Mouse (Mus musculus) intestine, postnatal 0 days (tissue): ENCODE measurements around the gene Dtx4. TPM values are rescaled to one million over a fixed set of nuclear protein-coding genes. Genes with fewer than 3 reads are reported as not detected.

Experiments used
- ATAC-seq: fragments of 200-750 bp; cut with Nextera tagmentation; 2 replicates; pipeline ENCODE4 v1.8.0; 2017; ENCODE audit warnings: mild to moderate bottlenecking, moderate TSS enrichment, moderate library complexity
- H3K27ac ChIP-seq: fragments of 300-500 bp; sonication (generic); 2 replicates; pipeline ENCODE4 v1.5.1; 2014; ENCODE audit warnings: mild to moderate bottlenecking, low read depth, low read length, moderate library complexity
- H3K27me3 ChIP-seq: fragments of 300-500 bp; sonication (generic); replicated peaks from 2 replicates; pipeline ENCODE4 v1.6.1; 2014; ENCODE audit warnings: low read length, mixed read lengths; ENCODE audit not compliant: control insufficient read depth, insufficient read depth
- H3K36me3 ChIP-seq: fragments of 300-500 bp; sonication (generic); 2 replicates; pipeline ENCODE4 v1.6.1; 2014; ENCODE audit warnings: mild to moderate bottlenecking, moderate library complexity; ENCODE audit not compliant: control insufficient read depth, insufficient read depth
- H3K4me1 ChIP-seq: fragments of 300-500 bp; sonication (generic); replicated peaks from 2 replicates; pipeline ENCODE4 v1.6.1; 2014; ENCODE audit warnings: antibody characterized with exemption, low read length, mixed read lengths; ENCODE audit not compliant: control insufficient read depth, insufficient read depth
- H3K4me2 ChIP-seq: fragments of 300-500 bp; sonication (generic); replicated peaks from 2 replicates; pipeline ENCODE4 v1.6.1; 2014; ENCODE audit warnings: low read depth, mild to moderate bottlenecking, moderate library complexity
- H3K4me3 ChIP-seq: fragments of 300-500 bp; sonication (generic); 2 replicates; pipeline ENCODE4 v1.5.1; 2014; ENCODE audit warnings: low read depth, low read length
- H3K9ac ChIP-seq: fragments of 300-500 bp; sonication (generic); 2 replicates; pipeline ENCODE4 v1.6.1; 2014; ENCODE audit warnings: mild to moderate bottlenecking, low read depth, low read length
- H3K9me3 ChIP-seq: fragments of 300-500 bp; sonication (generic); 2 replicates; pipeline ENCODE4 v1.6.1; 2016; ENCODE audit warnings: mixed run types; ENCODE audit not compliant: control insufficient read depth
- CTCF ChIP-seq: sonication (generic); IDR thresholded peaks from 2 replicates; pipeline ENCODE4 v1.5.1; 2016; ENCODE audit warnings: low read depth, mild to moderate bottlenecking, control low read depth, antibody characterized with exemption, moderate library complexity
- WGBS: fragments of 180-500 bp; shearing (Covaris S2); extraction: QIAGEN DNeasy Blood & Tissue Kit; methylation state at CpG from one replicate; pipeline ENCODE4 v1.1.7; 2014; 5-methylcytosine and 5-hydroxymethylcytosine counted together
- polyA plus RNA-seq: library from polyadenylated mRNA; unstranded; fragments of >200 nt; fragmentation: Nextera tagmentation; extraction: Ambion mirVana; gene quantifications from 2 replicates; pipeline ENCODE4 v1.2.1, GENCODE M21; 2015

Dtx4 gene
- polyA plus RNA-seq, 1 experiment from 2014 or later: 4.9 TPM

GRCm38 (mm10) chr19:12466204-12466603 is 35.0 kb downstream of the Dtx4 start:
- Histone ChIP-seq H3K4me2 (no peak overlapping the region), H3K27ac (no peak overlapping the region), H3K9me3 (no peaks in the 10 kb centered on the region), H3K4me1 (no peaks in the 10 kb centered on the region), H3K4me3 (no peak overlapping the region), H3K36me3 (peaks cover 14% of the 10 kb centered on the region), H3K27me3 (no peaks in the 10 kb centered on the region), H3K9ac (no peak overlapping the region)
- TF ChIP-seq CTCF: peak; percentile 97
- ATAC-seq: peak; percentile 31; the same call in 1 of the 2 replicates
- WGBS: 32% methylated on average over 7 of the region's 7 CpGs

- H3K9me3 ChIP-seq: no peaks in the 10 kb centered on the region
- H3K4me1 ChIP-seq: no peaks in the 10 kb centered on the region
- H3K4me2 ChIP-seq: no peak overlapping the region
- H3K36me3 ChIP-seq: peaks cover 14% of the 10 kb centered on the region
- H3K27me3 ChIP-seq: no peaks in the 10 kb centered on the region
- H3K9ac ChIP-seq: no peak overlapping the region
- H3K4me3 ChIP-seq: no peak overlapping the region
- 93% methylated on average over 10 of the region's 10 CpGs for WGBS
- no peak for ATAC-seq
- no peak for TF ChIP-seq CTCF
- no peak overlapping the region for H3K27ac ChIP-seq
Measured at GRCm38 (mm10) chr19:12465530-12466144, 35.6 kb downstream of the Dtx4 start.

GRCm38 (mm10) chr19:12464674-12465073 is 36.6 kb downstream of the Dtx4 start:
- Histone ChIP-seq H3K27ac (no peak overlapping the region), H3K9ac (no peak overlapping the region), H3K4me3 (no peak overlapping the region), H3K4me2 (no peak overlapping the region), H3K4me1 (no peaks in the 10 kb centered on the region), H3K9me3 (no peaks in the 10 kb centered on the region), H3K27me3 (no peaks in the 10 kb centered on the region), H3K36me3 (peaks cover 14% of the 10 kb centered on the region)
- 71% methylated on average over 4 of the region's 4 CpGs for WGBS
- no peak for ATAC-seq
- no peak for TF ChIP-seq CTCF

- no peak for ATAC-seq
- TF ChIP-seq CTCF: no peak
- no peaks in the 10 kb centered on the region for H3K9me3 ChIP-seq
- H3K9ac ChIP-seq: 0 out of 2 replicates have a peak overlapping the region, but pooled peaks have one; percentile 3
- no peak overlapping the region for H3K4me3 ChIP-seq
- H3K36me3 ChIP-seq: peaks cover 10% of the 10 kb centered on the region
- no peaks in the 10 kb centered on the region for H3K27me3 ChIP-seq
- no peak overlapping the region for H3K27ac ChIP-seq
- H3K4me2 ChIP-seq: no peak overlapping the region
- no peaks in the 10 kb centered on the region for H3K4me1 ChIP-seq
- WGBS: 68% methylated on average over 5 of the region's 5 CpGs
Measured at GRCm38 (mm10) chr19:12464127-12464526, 37.1 kb downstream of the Dtx4 start.

GRCm38 (mm10) chr19:12463722-12464035 is 37.6 kb downstream of the Dtx4 start:
- no peaks in the 10 kb centered on the region for H3K27me3 ChIP-seq
- 0 out of 2 replicates have a peak, but pooled peaks have one; percentile 29 for ATAC-seq
- H3K36me3 ChIP-seq: peaks cover 5% of the 10 kb centered on the region
- H3K4me1 ChIP-seq: no peaks in the 10 kb centered on the region
- no peaks in the 10 kb centered on the region for H3K9me3 ChIP-seq
- 35% methylated on average over 1 of the region's 1 CpGs for WGBS
- no peak overlapping the region for H3K27ac ChIP-seq
- no peak for TF ChIP-seq CTCF
- H3K4me3 ChIP-seq: no peak overlapping the region
- 0 out of 2 replicates have a peak overlapping the region, but pooled peaks have one; percentile 3 for H3K9ac ChIP-seq
- no peak overlapping the region for H3K4me2 ChIP-seq

GRCm38 (mm10) chr19:12462851-12463721 is 38.2 kb downstream of the Dtx4 start:
- no peaks in the 10 kb centered on the region for H3K4me1 ChIP-seq
- TF ChIP-seq CTCF: no peak
- no peak overlapping the region for H3K27ac ChIP-seq
- H3K4me3 ChIP-seq: no peak overlapping the region
- no peaks in the 10 kb centered on the region for H3K36me3 ChIP-seq
- no peak for ATAC-seq
- no peak overlapping the region for H3K9ac ChIP-seq
- H3K27me3 ChIP-seq: no peaks in the 10 kb centered on the region
- no peaks in the 10 kb centered on the region for H3K9me3 ChIP-seq
- no peak overlapping the region for H3K4me2 ChIP-seq
- 75% methylated on average over 7 of the region's 7 CpGs for WGBS
